Mouse (Mus musculus): ENCODE results near the gene Arl3. TPM values are rescaled to one million over a fixed set of nuclear protein-coding genes. Genes with fewer than 3 reads are reported as not detected.
A peak's percentile ranks its signal among the peaks of the same experiment; 100 is the strongest.
"Not testable (repeated sequence)": the region's sequence is repeated elsewhere in the genome, so short reads cannot be mapped to it uniquely, and the experiment has no call there.

Arl3 gene
- polyA plus RNA-seq, 1 experiment from 2014 or later = 64.5 TPM

- no peak for ATAC-seq
- H3K27ac ChIP-seq (ENCODE audit: low read length) = peak overlapping the region; percentile 39; the same call in 1 of the 2 replicates
- no peaks in the 10 kb centered on the region for H3K9me3 ChIP-seq (ENCODE audit: control insufficient read depth, low read length)
- H3K27me3 ChIP-seq (replicated peaks; ENCODE audit: control insufficient read depth, insufficient read depth, low read length) = no peaks in the 10 kb centered on the region
- peaks cover 21% of the 10 kb centered on the region for H3K4me1 ChIP-seq (ENCODE audit: control insufficient read depth, insufficient read depth, low read length)
- H3K9ac ChIP-seq (ENCODE audit: low read depth, low read length) = no peak overlapping the region
- peak overlapping the region; percentile 20; the same call in 1 of the 2 replicates for H3K4me2 ChIP-seq (ENCODE audit: low read depth, low read length)
- no peak overlapping the region for H3K4me3 ChIP-seq (ENCODE audit: low read length)
- 0 out of 2 replicates have a peak, but pooled peaks cover 4% of the 10 kb centered on the region for H3K36me3 ChIP-seq (ENCODE audit: control insufficient read depth, insufficient read depth, low read length)
- WGBS = 78% methylated on average over 4 of the region's 4 CpGs
These were observed 25.2 kb upstream of the Arl3 start for GRCm38 (mm10) chr19:46598187-46598586.

- H3K4me1 ChIP-seq (ENCODE audit: control insufficient read depth, insufficient read depth, low read length) = no peaks in the 10 kb centered on the region
- H3K9me3 ChIP-seq (ENCODE audit: control insufficient read depth, low read length) = no peaks in the 10 kb centered on the region
- no peak overlapping the region for H3K4me3 ChIP-seq (ENCODE audit: low read length)
- ATAC-seq = no peak
- H3K4me2 ChIP-seq (ENCODE audit: low read depth, low read length) = no peak overlapping the region
- no peaks in the 10 kb centered on the region for H3K27me3 ChIP-seq (replicated peaks; ENCODE audit: control insufficient read depth, insufficient read depth, low read length)
- WGBS = 95% methylated on average over 9 of the region's 9 CpGs
- H3K9ac ChIP-seq (ENCODE audit: low read depth, low read length) = no peak overlapping the region
- 0 out of 2 replicates have a peak, but pooled peaks cover 4% of the 10 kb centered on the region for H3K36me3 ChIP-seq (ENCODE audit: control insufficient read depth, insufficient read depth, low read length)
- H3K27ac ChIP-seq (ENCODE audit: low read length) = no peak overlapping the region
These were observed 19.9 kb upstream of the Arl3 start for GRCm38 (mm10) chr19:46592751-46593439.

- Histone ChIP-seq H3K9ac (ENCODE audit: low read depth, low read length) (no peak overlapping the region), H3K36me3 (ENCODE audit: control insufficient read depth, insufficient read depth, low read length) (0 out of 2 replicates have a peak, but pooled peaks cover 4% of the 10 kb centered on the region), H3K27ac (ENCODE audit: low read length) (no peak overlapping the region), H3K4me3 (ENCODE audit: low read length) (no peak overlapping the region), H3K4me1 (ENCODE audit: control insufficient read depth, insufficient read depth, low read length) (no peaks in the 10 kb centered on the region), H3K9me3 (ENCODE audit: control insufficient read depth, low read length) (no peaks in the 10 kb centered on the region), H3K27me3 (replicated peaks; ENCODE audit: control insufficient read depth, insufficient read depth, low read length) (no peaks in the 10 kb centered on the region), H3K4me2 (ENCODE audit: low read depth, low read length) (no peak overlapping the region)
- no peak for ATAC-seq
- 84% methylated on average over 6 of the region's 6 CpGs for WGBS
These were observed 18.6 kb upstream of the Arl3 start for GRCm38 (mm10) chr19:46591575-46591974.

GRCm38 (mm10) chr19:46587823-46588508 lies 15.0 kb upstream of the Arl3 start:
- Histone ChIP-seq H3K9ac (ENCODE audit: low read depth, low read length) (no peak overlapping the region), H3K4me3 (ENCODE audit: low read length) (no peak overlapping the region), H3K9me3 (ENCODE audit: control insufficient read depth, low read length) (no peaks in the 10 kb centered on the region), H3K36me3 (ENCODE audit: control insufficient read depth, insufficient read depth, low read length) (no peaks in the 10 kb centered on the region), H3K27ac (ENCODE audit: low read length) (no peak overlapping the region), H3K27me3 (replicated peaks; ENCODE audit: control insufficient read depth, insufficient read depth, low read length) (no peaks in the 10 kb centered on the region), H3K4me2 (ENCODE audit: low read depth, low read length) (no peak overlapping the region), H3K4me1 (ENCODE audit: control insufficient read depth, insufficient read depth, low read length) (no peaks in the 10 kb centered on the region)
- ATAC-seq = peak; percentile 52
- WGBS = 57% methylated on average over 13 of the region's 13 CpGs

- peak overlapping the region; percentile 20; the same call in 1 of the 2 replicates for H3K4me2 ChIP-seq (ENCODE audit: low read depth, low read length)
- H3K9ac ChIP-seq (ENCODE audit: low read depth, low read length) = no peak overlapping the region
- peak overlapping the region; percentile 69 for H3K27ac ChIP-seq (ENCODE audit: low read length)
- peaks cover 11% of the 10 kb centered on the region for H3K4me1 ChIP-seq (ENCODE audit: control insufficient read depth, insufficient read depth, low read length)
- no peaks in the 10 kb centered on the region for H3K9me3 ChIP-seq (ENCODE audit: control insufficient read depth, low read length)
- no peak for ATAC-seq
- no peaks in the 10 kb centered on the region for H3K36me3 ChIP-seq (ENCODE audit: control insufficient read depth, insufficient read depth, low read length)
- no peak overlapping the region for H3K4me3 ChIP-seq (ENCODE audit: low read length)
- 37% methylated on average over 4 of the region's 4 CpGs for WGBS
- no peaks in the 10 kb centered on the region for H3K27me3 ChIP-seq (replicated peaks; ENCODE audit: control insufficient read depth, insufficient read depth, low read length)
These were observed 2.2 kb upstream of the Arl3 start for GRCm38 (mm10) chr19:46575196-46575595.

GRCm38 (mm10) chr19:46573990-46574389 lies 992 bp upstream of the Arl3 start:
- Histone ChIP-seq H3K9ac (ENCODE audit: low read depth, low read length) (peak overlapping the region; percentile 78), H3K27me3 (replicated peaks; ENCODE audit: control insufficient read depth, insufficient read depth, low read length) (no peaks in the 10 kb centered on the region), H3K36me3 (ENCODE audit: control insufficient read depth, insufficient read depth, low read length) (no peaks in the 10 kb centered on the region), H3K4me1 (ENCODE audit: control insufficient read depth, insufficient read depth, low read length) (peaks cover 11% of the 10 kb centered on the region), H3K4me3 (ENCODE audit: low read length) (peak overlapping the region; percentile 86), H3K4me2 (ENCODE audit: low read depth, low read length) (peak overlapping the region; percentile 88), H3K9me3 (ENCODE audit: control insufficient read depth, low read length) (no peaks in the 10 kb centered on the region), H3K27ac (ENCODE audit: low read length) (no peak overlapping the region)
- ATAC-seq = no peak
- 29% methylated on average over 6 of the region's 6 CpGs for WGBS

- peak overlapping the region; percentile 86 for H3K4me3 ChIP-seq (ENCODE audit: low read length)
- no peaks in the 10 kb centered on the region for H3K27me3 ChIP-seq (replicated peaks; ENCODE audit: control insufficient read depth, insufficient read depth, low read length)
- peak overlapping the region; percentile 10; the same call in 1 of the 2 replicates for H3K27ac ChIP-seq (ENCODE audit: low read length)
- no peaks in the 10 kb centered on the region for H3K9me3 ChIP-seq (ENCODE audit: control insufficient read depth, low read length)
- ATAC-seq = peak; percentile 21
- H3K36me3 ChIP-seq (ENCODE audit: control insufficient read depth, insufficient read depth, low read length) = no peaks in the 10 kb centered on the region
- 0% methylated on average over 17 of the region's 17 CpGs for WGBS
- H3K9ac ChIP-seq (ENCODE audit: low read depth, low read length) = peak overlapping the region; percentile 71
- H3K4me2 ChIP-seq (ENCODE audit: low read depth, low read length) = peak overlapping the region; percentile 83
- H3K4me1 ChIP-seq (ENCODE audit: control insufficient read depth, insufficient read depth, low read length) = peaks cover 11% of the 10 kb centered on the region
These were observed 450 bp downstream of the Arl3 start for GRCm38 (mm10) chr19:46572548-46572947.

GRCm38 (mm10) chr19:46571878-46572244 lies 1.1 kb downstream of the Arl3 start:
- no peaks in the 10 kb centered on the region for H3K9me3 ChIP-seq (ENCODE audit: control insufficient read depth, low read length)
- WGBS = 17% methylated on average over 10 of the region's 10 CpGs

GRCm38 (mm10) chr19:46571211-46571877 lies 1.7 kb downstream of the Arl3 start:
- H3K36me3 ChIP-seq (ENCODE audit: control insufficient read depth, insufficient read depth, low read length); H3K9me3 ChIP-seq (ENCODE audit: control insufficient read depth, low read length); H3K27me3 ChIP-seq (replicated peaks; ENCODE audit: control insufficient read depth, insufficient read depth, low read length); H3K4me3 ChIP-seq (ENCODE audit: low read length); H3K9ac ChIP-seq (ENCODE audit: low read depth, low read length); ATAC-seq; H3K4me2 ChIP-seq (ENCODE audit: low read depth, low read length); H3K27ac ChIP-seq (ENCODE audit: low read length): not testable (repeated sequence)
- 73% methylated on average over 3 of the region's 3 CpGs for WGBS
- peaks cover 11% of the 10 kb centered on the region for H3K4me1 ChIP-seq (ENCODE audit: control insufficient read depth, insufficient read depth, low read length)

More at GRCm38 (mm10) chr19:46571878-46572244, 1.1 kb downstream of the Arl3 start:
- Histone ChIP-seq H3K36me3 (ENCODE audit: control insufficient read depth, insufficient read depth, low read length) (no peaks in the 10 kb centered on the region), H3K9ac (ENCODE audit: low read depth, low read length) (no peak overlapping the region), H3K4me3 (ENCODE audit: low read length) (peak overlapping the region; percentile 86), H3K27me3 (replicated peaks; ENCODE audit: control insufficient read depth, insufficient read depth, low read length) (no peaks in the 10 kb centered on the region), H3K4me1 (ENCODE audit: control insufficient read depth, insufficient read depth, low read length) (peaks cover 11% of the 10 kb centered on the region), H3K27ac (ENCODE audit: low read length) (no peak overlapping the region), H3K4me2 (ENCODE audit: low read depth, low read length) (peak overlapping the region; percentile 83)
- no peak for ATAC-seq

Measured in intestine, embryonic 16.5 days (tissue).